Mouse (Mus musculus) heart, postnatal 0 days (tissue): ENCODE data around the gene Sptbn4. TPM values are rescaled to one million over a fixed set of nuclear protein-coding genes. Genes with fewer than 3 reads are reported as not detected.
A peak's percentile ranks its signal among the peaks of the same experiment; 100 is the strongest.

Experiments
- ATAC-seq: fragments of 200-750 bp; cut with Nextera tagmentation; 2 replicates; pipeline ENCODE4 v1.8.0; 2017; ENCODE audit warnings: low read depth, moderate number of reproducible peaks, moderate library complexity; ENCODE audit not compliant: insufficient read depth
- DNase-seq: peaks from one replicate; pipeline ENCODE4 v3.0.0-alpha.2; 2016; ENCODE audit warnings: low spot score
- H3K27ac ChIP-seq: fragments of 300-500 bp; sonication (generic); 2 replicates; pipeline ENCODE4 v1.5.1; 2014; ENCODE audit warnings: low read depth, mild to moderate bottlenecking
- H3K27me3 ChIP-seq: fragments of 300-500 bp; sonication (generic); 2 replicates; pipeline ENCODE4 v1.6.1; 2014; ENCODE audit warnings: low read length, mixed read lengths; ENCODE audit not compliant: control insufficient read depth, insufficient read depth
- H3K36me3 ChIP-seq: fragments of 300-500 bp; sonication (generic); replicated peaks from 2 replicates; pipeline ENCODE4 v1.6.1; 2014; ENCODE audit warnings: low read length, mixed read lengths; ENCODE audit not compliant: control insufficient read depth, insufficient read depth
- H3K4me1 ChIP-seq: fragments of 300-500 bp; sonication (generic); 2 replicates; pipeline ENCODE4 v1.6.1; 2014; ENCODE audit warnings: antibody characterized with exemption; ENCODE audit not compliant: control insufficient read depth, insufficient read depth
- H3K4me2 ChIP-seq: fragments of 300-500 bp; sonication (generic); 2 replicates; pipeline ENCODE4 v1.6.1; 2014; ENCODE audit warnings: low read depth, mild to moderate bottlenecking, low read length, moderate library complexity
- H3K4me3 ChIP-seq: fragments of 300-500 bp; sonication (generic); 2 replicates; pipeline ENCODE4 v1.5.1; 2014; ENCODE audit warnings: low read depth, low read length
- H3K9ac ChIP-seq: fragments of 300-500 bp; sonication (generic); replicated peaks from 2 replicates; pipeline ENCODE4 v1.6.1; 2014; ENCODE audit warnings: low read depth, low read length, mixed read lengths
- H3K9me3 ChIP-seq: fragments of 300-500 bp; sonication (generic); replicated peaks from 2 replicates; pipeline ENCODE4 v1.6.1; 2016; ENCODE audit warnings: low read length; ENCODE audit not compliant: control insufficient read depth
- CTCF ChIP-seq: IDR thresholded peaks from 2 replicates; pipeline ENCODE4 v1.5.1; 2016; ENCODE audit warnings: antibody characterized with exemption, control low read depth, low read depth
- EP300 ChIP-seq: IDR thresholded peaks from 2 replicates; pipeline ENCODE4 v1.6.1; 2016; ENCODE audit warnings: antibody characterized with exemption, low read depth
- WGBS: fragments of 180-500 bp; shearing (Covaris S2); extraction: QIAGEN DNeasy Blood & Tissue Kit; methylation state at CpG from one replicate; pipeline ENCODE4 v1.1.7; 2014; 5-methylcytosine and 5-hydroxymethylcytosine counted together
- polyA plus RNA-seq: library from polyadenylated mRNA; unstranded; fragments of >200 nt; fragmentation: Nextera tagmentation; extraction: Ambion mirVana; gene quantifications from 2 replicates; pipeline ENCODE4 v1.2.1, GENCODE M21; 2015
- total RNA-seq: library from RNA; depleted of rRNA; stranded (reverse); fragments of >200 nt; gene quantifications from 2 replicates; pipeline ENCODE4 v1.2.3, GENCODE M21; 2014; ENCODE audit warnings: low replicate concordance

Sptbn4 gene
- total and polyA plus RNA-seq, 2 experiments from 2014 or later = 0.05 TPM; not detected in 1

DNA sequence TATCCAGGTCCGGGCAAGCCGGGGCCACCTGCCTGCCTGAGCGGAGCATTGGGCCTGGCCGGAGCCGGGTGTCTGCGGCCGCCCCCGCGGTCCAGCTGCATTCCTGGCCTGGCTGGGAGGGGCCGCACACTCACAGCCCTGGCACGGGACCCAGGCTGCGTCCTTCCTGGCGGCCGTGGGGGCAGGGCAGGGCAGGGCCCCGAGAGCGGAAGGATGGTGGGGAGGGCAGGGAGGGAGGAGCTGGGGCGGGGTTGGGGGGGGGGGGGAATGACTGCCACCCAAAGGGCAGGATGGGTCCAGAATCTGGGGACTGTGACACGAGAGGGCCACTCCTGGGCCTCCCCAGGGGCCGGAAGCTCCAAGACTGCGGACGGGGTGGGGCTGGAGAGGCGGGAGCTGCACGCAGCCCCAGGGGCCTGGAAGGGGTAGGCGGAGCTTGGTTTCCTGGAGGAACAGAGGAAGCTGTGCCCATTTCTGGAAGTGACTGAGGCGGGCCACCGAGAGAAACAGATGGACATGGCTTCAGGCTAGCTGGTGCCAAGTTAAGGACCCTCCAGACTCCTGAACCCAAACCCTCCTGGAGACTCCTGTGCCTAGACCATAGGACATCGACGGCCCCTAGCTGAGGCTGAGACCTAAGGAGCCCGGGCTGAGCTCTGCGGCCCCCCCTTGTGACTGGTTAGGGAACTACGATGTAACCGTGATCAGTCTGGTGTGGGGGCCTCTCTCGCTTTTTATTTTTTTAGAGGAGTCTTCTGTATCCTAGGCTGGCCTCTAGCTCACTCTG lies 43.2 kb upstream of the Sptbn4 start:
- peak; percentile 96 for DNase-seq
- WGBS = under 1% methylated on average over 25 of the region's 33 CpGs
- no peaks in the 10 kb centered on the region for H3K9me3 ChIP-seq

DNA sequence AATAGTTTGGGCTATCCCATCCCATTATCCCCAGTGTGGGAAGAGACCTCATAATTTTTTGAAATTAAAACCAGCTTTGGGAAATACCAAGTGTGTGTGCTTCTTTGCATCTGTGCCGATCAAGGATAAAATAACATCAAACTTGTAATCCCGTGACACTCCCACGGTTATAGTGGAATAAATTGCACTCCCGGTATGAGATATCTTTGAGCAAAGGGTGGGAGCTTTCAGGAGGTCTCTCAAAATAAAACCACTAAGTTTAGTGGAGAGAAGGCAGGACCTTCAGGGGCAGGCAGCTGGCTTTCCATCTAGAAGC lies 42.7 kb upstream of the Sptbn4 start:
- peak overlapping the region; percentile 23 for H3K9ac ChIP-seq
- WGBS = 12% methylated on average over 4 of the region's 4 CpGs
- no peak; the same call in 1 of the 2 replicates for TF ChIP-seq EP300
- no peak for TF ChIP-seq CTCF
- no peaks in the 10 kb centered on the region for H3K27me3 ChIP-seq
- DNase-seq (no peak), ATAC-seq (no peak)
- H3K9me3 ChIP-seq = no peaks in the 10 kb centered on the region
- H3K36me3 ChIP-seq = peaks cover 11% of the 10 kb centered on the region; the same call in 1 of the 2 replicates
- peak overlapping the region; percentile 35 for H3K4me3 ChIP-seq
- H3K4me2 ChIP-seq = peak overlapping the region; percentile 56
- peaks cover 19% of the 10 kb centered on the region for H3K4me1 ChIP-seq
- peak overlapping the region; percentile 95 for H3K27ac ChIP-seq

More for the DNA sequence above, 43.2 kb upstream of the Sptbn4 start:
- H3K4me3 ChIP-seq = peak overlapping the region; percentile 35
- H3K27me3 ChIP-seq = no peaks in the 10 kb centered on the region
- peak overlapping the region; percentile 95 for H3K27ac ChIP-seq
- peaks cover 11% of the 10 kb centered on the region; the same call in 1 of the 2 replicates for H3K36me3 ChIP-seq
- H3K9ac ChIP-seq = peak overlapping the region; percentile 23
- ATAC-seq = peak; percentile 77
- peaks cover 16% of the 10 kb centered on the region for H3K4me1 ChIP-seq
- H3K4me2 ChIP-seq = peak overlapping the region; percentile 56
- TF ChIP-seq CTCF (peak; percentile 55), EP300 (peak; percentile 88)

GRCm38 (mm10) chr7:27489270-27489869 lies 41.9 kb upstream of the Sptbn4 start:
- H3K4me1 ChIP-seq = peaks cover 19% of the 10 kb centered on the region
- TF ChIP-seq EP300 (no peak), CTCF (no peak)
- 88% methylated on average over 25 of the region's 25 CpGs for WGBS
- H3K4me3 ChIP-seq = no peak overlapping the region
- DNase-seq = no peak
- peak overlapping the region; percentile 23; the same call in 1 of the 2 replicates for H3K9ac ChIP-seq
- no peak overlapping the region for H3K4me2 ChIP-seq
- no peak for ATAC-seq
- no peaks in the 10 kb centered on the region for H3K27me3 ChIP-seq
- peaks cover 11% of the 10 kb centered on the region; the same call in 1 of the 2 replicates for H3K36me3 ChIP-seq
- no peaks in the 10 kb centered on the region for H3K9me3 ChIP-seq
- peak overlapping the region; percentile 95 for H3K27ac ChIP-seq

DNA sequence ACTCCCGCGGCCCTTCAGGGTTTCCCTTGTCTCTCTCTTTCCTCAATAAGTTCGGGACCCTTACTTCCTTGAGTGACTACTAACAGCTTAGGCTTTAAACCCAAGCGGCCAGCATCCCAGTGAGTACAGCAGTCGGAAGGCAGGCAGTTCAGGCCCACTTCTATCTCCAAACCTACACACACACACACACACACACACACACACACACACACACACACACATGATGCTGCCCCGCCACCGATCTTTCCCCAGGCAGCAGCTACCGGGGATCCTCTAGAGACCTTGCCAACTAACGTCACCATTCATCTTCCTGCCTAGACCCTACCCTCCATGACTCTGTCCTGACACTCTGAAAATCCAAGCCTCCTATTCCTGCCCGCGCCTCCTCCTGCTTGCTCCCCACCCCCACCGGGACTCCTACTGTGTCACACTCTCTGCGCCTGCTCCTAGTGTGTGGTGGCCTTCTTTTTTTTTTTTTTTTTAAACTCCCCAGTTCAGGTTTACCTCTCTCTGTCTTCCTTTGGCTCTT lies 40.3 kb upstream of the Sptbn4 start:
- DNase-seq = peak; percentile 72
- H3K4me1 ChIP-seq = peaks cover 15% of the 10 kb centered on the region
- peak overlapping the region; percentile 99 for H3K27ac ChIP-seq
- peak overlapping the region; percentile 80 for H3K4me3 ChIP-seq
- H3K9me3 ChIP-seq = no peaks in the 10 kb centered on the region
- no peaks in the 10 kb centered on the region for H3K27me3 ChIP-seq
- H3K9ac ChIP-seq = peak overlapping the region; percentile 90
- H3K36me3 ChIP-seq = peaks cover 11% of the 10 kb centered on the region; the same call in 1 of the 2 replicates
- no peak for ATAC-seq
- under 1% methylated on average over 13 of the region's 13 CpGs for WGBS
- H3K4me2 ChIP-seq = peak overlapping the region; percentile 70
- TF ChIP-seq EP300 (no peak), CTCF (no peak)

DNA sequence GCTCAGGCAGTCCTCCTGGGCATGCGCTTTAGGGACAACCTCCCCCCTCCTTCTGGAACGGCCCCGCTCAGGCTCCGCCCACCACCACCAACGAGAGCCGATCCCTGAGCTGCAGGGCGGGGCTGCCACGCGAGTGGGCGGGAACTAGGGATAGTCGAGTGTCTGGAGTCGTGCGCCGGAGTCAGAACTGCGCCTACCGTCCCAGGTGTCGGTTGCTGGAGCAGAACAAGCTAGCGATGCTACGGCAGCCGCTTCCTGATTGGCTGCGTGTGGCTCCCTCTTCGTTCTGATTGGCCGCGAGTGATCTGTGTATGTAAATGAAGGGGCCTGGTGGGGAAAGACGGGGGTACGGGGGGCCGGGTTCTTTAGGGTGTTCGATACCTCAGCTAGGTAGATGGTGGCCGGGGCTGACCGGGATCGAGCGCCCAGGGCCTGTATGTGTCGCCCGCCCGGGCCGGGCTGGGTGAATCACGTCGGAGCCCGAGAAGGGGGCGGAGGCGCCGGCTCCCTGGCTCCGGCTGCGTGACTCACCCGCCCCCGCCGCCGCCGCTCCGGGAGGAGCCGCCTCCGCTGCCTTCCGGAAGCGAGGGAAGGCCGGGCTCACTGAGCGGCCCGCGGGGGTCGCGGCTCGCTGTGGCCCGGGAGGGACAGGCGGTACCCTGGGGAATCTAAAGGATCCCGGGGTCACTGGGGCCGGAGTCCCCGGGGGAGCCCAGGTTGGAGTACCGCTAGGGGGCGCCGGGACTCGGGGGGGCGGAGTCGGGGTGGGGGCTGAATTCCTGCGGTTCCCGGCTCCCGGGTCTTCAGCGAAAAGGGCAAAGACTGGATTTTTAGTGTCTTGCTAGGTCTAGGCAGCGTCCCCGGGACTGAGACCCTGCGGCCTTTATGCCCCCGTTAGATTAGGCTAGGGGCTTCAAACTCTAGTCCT lies 39.5 kb upstream of the Sptbn4 start, which contains the start of gene Sertad1:
Gene Sertad1 (plus strand): TSS at position 141 of the 928 bp plus-strand sequence.
- ATAC-seq (peak; percentile 87), DNase-seq (peak; percentile 98)
- Histone ChIP-seq H3K4me2 (peak within 1 kb of the TSS; percentile 70), H3K27me3 (no peaks in the 10 kb centered on the region), H3K27ac (peak within 1 kb of the TSS; percentile 99), H3K4me3 (peak within 1 kb of the TSS; percentile 80), H3K4me1 (peaks cover 15% of the 10 kb centered on the region), H3K36me3 (peaks cover 11% of the 10 kb centered on the region; the same call in 1 of the 2 replicates), H3K9ac (peak within 1 kb of the TSS; percentile 90), H3K9me3 (no peaks in the 10 kb centered on the region)
- TF ChIP-seq CTCF = peak; percentile 35
- TF ChIP-seq EP300 = no peak
- WGBS = under 1% methylated on average over 74 of the region's 80 CpGs
